Mouse (Mus musculus): ENCODE measurements around the gene Mslnl. TPM values are rescaled to one million over a fixed set of nuclear protein-coding genes. Genes with fewer than 3 reads are reported as not detected.

The Mslnl gene
- polyA plus RNA-seq, 1 experiment from 2014 or later = not detected

DNA sequence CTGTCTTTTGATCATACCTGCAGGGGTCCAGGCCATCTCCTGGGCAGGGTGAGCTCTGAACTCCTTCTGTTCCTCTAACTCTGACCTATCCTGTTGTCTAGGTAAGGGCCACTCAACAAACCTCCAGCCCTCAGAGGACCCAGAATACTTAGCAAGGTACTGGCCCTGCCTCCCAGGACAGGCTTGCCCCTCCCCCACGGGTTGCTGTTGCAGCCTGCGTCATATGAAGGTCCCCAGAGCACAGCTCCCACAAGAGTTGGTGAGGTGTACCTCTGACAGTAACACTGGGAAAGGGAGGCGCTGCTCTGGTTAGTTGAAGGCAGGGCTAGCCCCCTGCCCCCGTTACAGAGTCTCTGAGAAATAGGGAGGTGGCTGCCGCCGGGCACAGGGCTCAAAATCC is 19.7 kb upstream of the Mslnl start:
- Histone ChIP-seq H3K4me2 (ENCODE audit: low read depth, severe bottlenecking) (no peak overlapping the region), H3K27me3 (ENCODE audit: control insufficient read depth, insufficient read depth, low read length) (peaks cover 17% of the 10 kb centered on the region), H3K9me3 (ENCODE audit: control insufficient read depth, low read length) (no peaks in the 10 kb centered on the region), H3K27ac (replicated peaks; ENCODE audit: low read depth, low read length) (no peak overlapping the region), H3K9ac (ENCODE audit: low read length) (no peak overlapping the region), H3K4me3 (ENCODE audit: low read depth, low read length) (no peak overlapping the region), H3K36me3 (ENCODE audit: control insufficient read depth, insufficient read depth, low read length) (peaks cover 7% of the 10 kb centered on the region), H3K4me1 (ENCODE audit: control insufficient read depth, insufficient read depth, low read length) (peaks cover 10% of the 10 kb centered on the region; the same call in 1 of the 2 replicates)
- WGBS = 6% methylated on average over 6 of the region's 6 CpGs
- no peak for ATAC-seq (ENCODE audit: insufficient number of reproducible peaks, low FRiP score, low TSS enrichment, low read depth)
- peak; percentile 34 for DNase-seq (ENCODE audit: low spot score)

DNA sequence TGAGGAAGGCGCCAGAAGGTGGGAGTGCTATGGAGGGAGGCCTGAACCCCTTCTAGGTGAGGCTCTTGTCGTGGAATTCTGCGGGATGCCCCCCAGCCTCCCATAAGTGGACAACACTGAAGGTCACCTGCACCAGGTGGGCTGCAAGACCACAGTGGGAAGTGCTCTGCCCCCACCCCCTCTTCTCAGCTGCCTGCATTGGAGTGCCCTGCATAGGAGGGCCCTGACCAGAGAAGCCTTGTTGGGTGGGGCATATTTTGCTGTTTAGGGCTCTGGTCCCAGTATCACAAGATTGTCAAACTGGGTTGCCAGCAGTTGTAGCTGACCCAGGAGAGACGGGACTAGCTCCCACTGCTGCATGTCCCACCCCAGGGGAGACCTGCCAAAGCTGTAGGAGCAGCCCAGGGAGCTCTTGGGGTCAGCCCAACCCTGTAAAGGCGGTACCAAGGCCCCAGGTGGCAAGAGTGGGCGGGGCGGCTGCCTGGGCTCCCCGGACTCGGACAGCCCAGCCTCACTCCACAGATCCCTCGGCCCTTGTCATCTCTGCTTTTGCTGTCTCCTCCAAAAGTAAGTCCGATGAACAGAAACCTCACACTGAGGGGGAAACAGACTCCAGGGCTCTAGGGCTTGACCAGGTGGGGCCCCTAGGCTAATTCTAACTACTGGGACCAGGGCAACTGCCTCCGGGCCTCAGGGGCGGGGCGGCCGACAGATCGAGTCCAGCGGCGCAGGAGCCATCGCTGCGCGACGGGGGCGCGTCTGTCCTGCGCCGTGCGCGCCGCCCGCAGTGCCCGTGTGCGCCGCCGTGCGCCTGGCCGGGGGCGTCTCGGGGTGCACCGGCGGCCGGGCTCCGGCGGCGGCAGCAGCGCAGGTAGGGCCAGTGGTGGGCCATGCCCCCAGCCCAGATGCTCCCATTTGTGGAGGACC is 18.9 kb upstream of the Mslnl start, which contains the start of gene Gng13:
TSS of gene Gng13 (plus strand) at position 461 of the 927 bp plus-strand sequence.
- H3K4me3 ChIP-seq (ENCODE audit: low read depth, low read length) = peak within 1 kb of the TSS; percentile 28
- peaks cover 17% of the 10 kb centered on the region for H3K27me3 ChIP-seq (ENCODE audit: control insufficient read depth, insufficient read depth, low read length)
- DNase-seq (ENCODE audit: low spot score) (peak; percentile 48), ATAC-seq (ENCODE audit: insufficient number of reproducible peaks, low FRiP score, low TSS enrichment, low read depth) (no peak)
- H3K36me3 ChIP-seq (ENCODE audit: control insufficient read depth, insufficient read depth, low read length) = peaks cover 11% of the 10 kb centered on the region
- H3K9ac ChIP-seq (ENCODE audit: low read length) = peak within 1 kb of the TSS; percentile 41
- peak within 1 kb of the TSS; percentile 73 for H3K4me2 ChIP-seq (ENCODE audit: low read depth, severe bottlenecking)
- 1% methylated on average over 44 of the region's 45 CpGs for WGBS
- peaks cover 10% of the 10 kb centered on the region; the same call in 1 of the 2 replicates for H3K4me1 ChIP-seq (ENCODE audit: control insufficient read depth, insufficient read depth, low read length)
- H3K9me3 ChIP-seq (ENCODE audit: control insufficient read depth, low read length) = no peaks in the 10 kb centered on the region
- no peak within 1 kb of the TSS for H3K27ac ChIP-seq (replicated peaks; ENCODE audit: low read depth, low read length)

DNA sequence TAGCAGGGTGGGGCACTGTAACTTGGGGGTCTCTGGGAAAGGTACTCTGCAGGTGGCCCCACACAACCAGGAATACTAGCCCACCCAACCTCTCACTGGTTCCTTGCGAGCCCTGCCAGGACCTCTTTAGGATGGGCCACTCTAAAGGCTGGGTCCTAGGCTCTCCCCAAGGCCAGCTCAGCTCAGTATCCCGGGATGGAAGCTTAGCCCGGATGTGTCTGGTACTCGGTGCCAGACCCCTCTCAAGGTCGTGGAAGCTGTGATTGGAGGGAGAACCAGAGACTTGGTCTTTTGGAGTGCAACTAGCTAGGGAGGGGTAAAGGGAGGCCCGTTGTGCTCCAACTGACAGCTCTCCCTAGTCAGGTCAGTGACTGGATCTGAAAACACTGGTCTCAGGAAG is 18.2 kb upstream of the Mslnl start:
- 16% methylated on average over 6 of the region's 6 CpGs for WGBS
- Histone ChIP-seq H3K27ac (replicated peaks; ENCODE audit: low read depth, low read length) (no peak overlapping the region), H3K4me1 (ENCODE audit: control insufficient read depth, insufficient read depth, low read length) (peaks cover 10% of the 10 kb centered on the region; the same call in 1 of the 2 replicates), H3K36me3 (ENCODE audit: control insufficient read depth, insufficient read depth, low read length) (peaks cover 13% of the 10 kb centered on the region), H3K9me3 (ENCODE audit: control insufficient read depth, low read length) (no peaks in the 10 kb centered on the region), H3K4me3 (ENCODE audit: low read depth, low read length) (peak overlapping the region; percentile 28), H3K27me3 (ENCODE audit: control insufficient read depth, insufficient read depth, low read length) (peaks cover 17% of the 10 kb centered on the region), H3K4me2 (ENCODE audit: low read depth, severe bottlenecking) (peak overlapping the region; percentile 73), H3K9ac (ENCODE audit: low read length) (peak overlapping the region; percentile 41)
- ATAC-seq (ENCODE audit: insufficient number of reproducible peaks, low FRiP score, low TSS enrichment, low read depth) (0 out of 2 replicates have a peak, but pooled peaks have one; percentile 22), DNase-seq (ENCODE audit: low spot score) (no peak)

DNA sequence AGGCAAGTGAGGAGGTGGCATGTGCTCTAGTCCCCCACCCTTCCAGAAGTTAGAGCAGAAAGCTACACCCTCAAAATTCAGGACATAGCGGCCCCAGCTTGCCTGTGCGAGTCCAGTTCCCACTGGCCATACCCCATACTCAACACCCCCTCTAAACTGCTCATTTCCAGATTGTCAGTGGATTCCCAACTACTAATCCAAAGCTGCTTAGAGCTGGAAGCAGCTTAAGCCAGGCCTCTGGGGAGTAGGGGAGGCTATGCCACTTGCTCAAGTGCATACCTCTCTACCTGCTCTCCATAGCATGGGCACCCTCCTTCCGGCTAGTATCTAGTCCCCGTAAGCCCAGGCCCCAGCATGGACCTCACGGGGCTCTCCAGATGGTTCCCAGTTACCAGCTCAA is 14.4 kb upstream of the Mslnl start:
- peaks cover 15% of the 10 kb centered on the region for H3K27me3 ChIP-seq (ENCODE audit: control insufficient read depth, insufficient read depth, low read length)
- H3K36me3 ChIP-seq (ENCODE audit: control insufficient read depth, insufficient read depth, low read length) = peaks cover 18% of the 10 kb centered on the region
- H3K4me2 ChIP-seq (ENCODE audit: low read depth, severe bottlenecking) = no peak overlapping the region
- no peak overlapping the region for H3K4me3 ChIP-seq (ENCODE audit: low read depth, low read length)
- H3K9ac ChIP-seq (ENCODE audit: low read length) = no peak overlapping the region
- no peaks in the 10 kb centered on the region for H3K9me3 ChIP-seq (ENCODE audit: control insufficient read depth, low read length)
- WGBS = 95% methylated on average over 5 of the region's 5 CpGs
- peaks cover 15% of the 10 kb centered on the region for H3K4me1 ChIP-seq (ENCODE audit: control insufficient read depth, insufficient read depth, low read length)
- DNase-seq (ENCODE audit: low spot score) = no peak
- ATAC-seq (ENCODE audit: insufficient number of reproducible peaks, low FRiP score, low TSS enrichment, low read depth) = no peak
- no peak overlapping the region for H3K27ac ChIP-seq (replicated peaks; ENCODE audit: low read depth, low read length)

DNA sequence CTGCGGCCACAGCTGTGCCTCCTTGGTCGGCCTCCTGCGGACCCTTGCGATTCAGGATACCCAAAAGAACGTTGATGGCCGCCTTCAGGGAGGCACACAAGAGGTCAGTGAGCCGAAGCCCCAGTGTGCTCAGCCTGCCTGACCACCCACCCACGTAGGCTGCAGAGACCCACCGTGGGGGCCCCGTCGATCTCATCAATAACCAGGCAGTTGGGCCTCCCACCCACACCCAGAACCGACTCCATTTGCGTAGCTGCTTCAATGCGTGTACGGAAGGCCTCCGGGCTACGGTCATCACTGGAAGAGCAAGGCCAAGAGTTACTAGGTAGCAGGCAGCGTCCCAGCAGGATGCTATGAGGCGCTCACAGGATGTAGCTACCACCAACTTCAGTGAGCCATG is 12.4 kb upstream of the Mslnl start:
- H3K27me3 ChIP-seq (ENCODE audit: control insufficient read depth, insufficient read depth, low read length) = no peaks in the 10 kb centered on the region
- DNase-seq (ENCODE audit: low spot score) = no peak
- no peak overlapping the region for H3K4me3 ChIP-seq (ENCODE audit: low read depth, low read length)
- H3K27ac ChIP-seq (replicated peaks; ENCODE audit: low read depth, low read length) = no peak overlapping the region
- no peak overlapping the region for H3K9ac ChIP-seq (ENCODE audit: low read length)
- no peak for ATAC-seq (ENCODE audit: insufficient number of reproducible peaks, low FRiP score, low TSS enrichment, low read depth)
- H3K9me3 ChIP-seq (ENCODE audit: control insufficient read depth, low read length) = no peaks in the 10 kb centered on the region
- WGBS = 97% methylated on average over 19 of the region's 19 CpGs
- H3K4me2 ChIP-seq (ENCODE audit: low read depth, severe bottlenecking) = no peak overlapping the region
- peaks cover 18% of the 10 kb centered on the region for H3K36me3 ChIP-seq (ENCODE audit: control insufficient read depth, insufficient read depth, low read length)
- peaks cover 12% of the 10 kb centered on the region for H3K4me1 ChIP-seq (ENCODE audit: control insufficient read depth, insufficient read depth, low read length)

DNA sequence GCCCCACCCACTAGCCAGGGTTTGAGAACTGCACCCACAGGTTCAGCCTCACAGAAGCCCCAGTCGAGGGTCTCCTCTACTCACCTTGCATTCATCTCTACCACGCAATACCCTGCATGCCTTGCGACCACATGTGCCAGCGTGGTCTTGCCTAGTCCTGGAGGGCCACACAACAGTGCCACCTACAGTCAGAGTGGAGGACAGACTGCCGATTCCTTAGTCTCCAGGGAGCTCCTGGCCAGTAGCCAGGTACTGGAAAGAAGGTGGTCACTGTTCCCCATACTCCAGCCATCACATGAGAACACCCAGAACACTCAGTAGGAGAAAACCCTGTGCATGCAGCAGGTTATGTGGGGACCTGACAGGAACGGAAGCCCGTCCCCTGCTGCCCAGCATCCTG is 11.9 kb upstream of the Mslnl start:
- no peak for DNase-seq (ENCODE audit: low spot score)
- peaks cover 18% of the 10 kb centered on the region for H3K36me3 ChIP-seq (ENCODE audit: control insufficient read depth, insufficient read depth, low read length)
- no peak overlapping the region for H3K4me3 ChIP-seq (ENCODE audit: low read depth, low read length)

DNA sequence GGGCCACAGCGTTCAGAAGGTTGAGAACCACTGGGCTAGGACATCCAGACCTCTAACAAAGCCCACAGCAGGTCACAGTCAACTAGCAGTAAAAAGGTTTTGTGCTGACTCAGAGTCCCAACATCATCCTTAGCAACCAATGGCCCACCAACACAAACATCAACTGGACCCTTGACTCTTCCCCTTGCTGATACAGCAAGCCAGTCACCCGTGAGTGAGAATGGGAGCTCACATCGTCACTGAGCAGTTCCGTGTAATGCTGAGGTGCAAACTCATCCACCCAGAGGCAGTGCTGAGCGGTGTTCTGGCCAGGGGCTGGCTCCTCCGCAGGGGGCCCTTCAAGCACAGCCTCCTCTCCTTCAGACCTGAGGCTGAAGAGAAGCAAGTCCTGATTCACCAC is 10.6 kb upstream of the Mslnl start:
- H3K4me1 ChIP-seq (ENCODE audit: control insufficient read depth, insufficient read depth, low read length) = peaks cover 13% of the 10 kb centered on the region
- peaks cover 13% of the 10 kb centered on the region; the same call in 1 of the 2 replicates for H3K36me3 ChIP-seq (ENCODE audit: control insufficient read depth, insufficient read depth, low read length)
- H3K4me3 ChIP-seq (ENCODE audit: low read depth, low read length) = no peak overlapping the region
- H3K27me3 ChIP-seq (ENCODE audit: control insufficient read depth, insufficient read depth, low read length) = no peaks in the 10 kb centered on the region
- H3K27ac ChIP-seq (replicated peaks; ENCODE audit: low read depth, low read length) = no peak overlapping the region
- H3K9me3 ChIP-seq (ENCODE audit: control insufficient read depth, low read length) = no peaks in the 10 kb centered on the region
- 83% methylated on average over 6 of the region's 6 CpGs for WGBS
- ATAC-seq (ENCODE audit: insufficient number of reproducible peaks, low FRiP score, low TSS enrichment, low read depth) (no peak), DNase-seq (ENCODE audit: low spot score) (no peak)
- H3K4me2 ChIP-seq (ENCODE audit: low read depth, severe bottlenecking) = no peak overlapping the region
- no peak overlapping the region for H3K9ac ChIP-seq (ENCODE audit: low read length)

More for the DNA sequence above, 11.9 kb upstream of the Mslnl start:
- Histone ChIP-seq H3K9ac (ENCODE audit: low read length) (no peak overlapping the region), H3K9me3 (ENCODE audit: control insufficient read depth, low read length) (no peaks in the 10 kb centered on the region), H3K27ac (replicated peaks; ENCODE audit: low read depth, low read length) (no peak overlapping the region), H3K4me1 (ENCODE audit: control insufficient read depth, insufficient read depth, low read length) (peaks cover 13% of the 10 kb centered on the region), H3K4me2 (ENCODE audit: low read depth, severe bottlenecking) (no peak overlapping the region), H3K27me3 (ENCODE audit: control insufficient read depth, insufficient read depth, low read length) (no peaks in the 10 kb centered on the region)
- WGBS = 85% methylated on average over 7 of the region's 7 CpGs
- no peak for ATAC-seq (ENCODE audit: insufficient number of reproducible peaks, low FRiP score, low TSS enrichment, low read depth)

DNA sequence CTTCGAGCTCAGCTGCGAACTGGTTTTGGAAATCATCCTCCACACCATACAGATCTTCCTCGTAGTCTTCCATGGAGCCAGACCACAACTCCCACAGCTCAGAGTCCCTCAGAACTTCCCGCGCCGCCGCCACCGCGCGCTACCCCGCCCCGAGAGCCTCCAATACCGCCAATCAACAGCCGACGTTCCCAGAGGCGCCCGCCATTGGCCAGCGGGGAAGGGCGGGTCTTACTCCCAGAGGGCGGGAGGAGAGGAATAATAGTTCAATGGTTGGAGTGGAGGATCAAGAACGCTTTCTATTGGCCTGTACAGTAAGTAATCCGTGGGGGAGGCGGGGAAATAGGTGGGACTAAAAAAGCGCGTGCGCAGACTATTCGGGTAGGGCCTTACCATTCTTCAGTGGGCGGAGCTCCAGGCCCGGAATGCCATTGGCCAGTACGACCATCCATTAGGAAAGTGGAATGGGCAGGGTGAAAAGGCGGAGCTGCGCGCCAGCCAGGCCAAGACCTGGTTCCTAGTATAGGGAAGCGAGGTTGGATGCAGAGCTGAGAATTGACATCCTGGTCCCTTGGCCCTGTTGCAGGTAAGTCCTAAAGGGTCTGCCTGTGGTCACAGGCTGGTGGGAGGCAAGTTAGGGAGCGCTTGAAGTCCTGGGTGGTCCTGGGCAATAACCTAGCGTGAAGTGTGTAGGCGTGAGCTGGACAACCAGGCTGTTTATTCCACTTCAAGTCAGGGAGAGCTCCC is 8.4 kb upstream of the Mslnl start, which contains the start of the genes Chtf18 and Rpusd1:
TSS of gene Chtf18 (minus strand) at position 155 of the 744 bp plus-strand sequence.
TSS of gene Rpusd1 (plus strand) at position 406 of the 744 bp plus-strand sequence.
- Histone ChIP-seq H3K27me3 (ENCODE audit: control insufficient read depth, insufficient read depth, low read length) (no peaks in the 10 kb centered on the region), H3K9me3 (ENCODE audit: control insufficient read depth, low read length) (no peaks in the 10 kb centered on the region), H3K4me2 (ENCODE audit: low read depth, severe bottlenecking) (peak within 1 kb of the TSS; percentile 97), H3K27ac (replicated peaks; ENCODE audit: low read depth, low read length) (no peak within 1 kb of the TSS), H3K4me1 (ENCODE audit: control insufficient read depth, insufficient read depth, low read length) (peaks cover 13% of the 10 kb centered on the region), H3K4me3 (ENCODE audit: low read depth, low read length) (peak within 1 kb of the TSS; percentile 80), H3K9ac (ENCODE audit: low read length) (peak within 1 kb of the TSS; percentile 79), H3K36me3 (ENCODE audit: control insufficient read depth, insufficient read depth, low read length) (peaks cover 7% of the 10 kb centered on the region; the same call in 1 of the 2 replicates)
- DNase-seq (ENCODE audit: low spot score) (peak; percentile 97), ATAC-seq (ENCODE audit: insufficient number of reproducible peaks, low FRiP score, low TSS enrichment, low read depth) (peak; percentile 97)
- WGBS = under 1% methylated on average over 37 of the region's 37 CpGs
